Comparison of ENCODE assay signal across 9 mouse cellular contexts in the genomic region with DNA sequence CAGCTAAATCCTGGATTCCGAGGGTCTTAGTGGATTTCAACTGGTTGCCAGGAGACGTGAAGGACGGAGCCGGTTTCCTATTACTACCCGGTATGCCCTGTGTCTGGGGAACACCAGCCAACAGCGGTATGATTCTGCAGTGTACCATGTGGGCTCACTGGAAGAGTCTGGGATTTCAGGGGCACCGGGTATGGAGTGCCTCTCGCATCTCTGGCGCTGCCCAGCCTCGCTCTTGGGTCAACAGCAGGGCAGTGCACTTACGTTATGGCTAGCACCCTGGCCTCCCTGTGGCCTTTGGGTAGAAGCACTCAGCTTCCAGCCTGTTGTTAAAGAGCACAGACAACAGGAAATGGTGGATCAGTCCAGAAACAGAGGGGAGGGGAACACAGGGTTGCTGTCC. TPM values are rescaled to one million over a fixed set of nuclear protein-coding genes. Genes with fewer than 3 reads are reported as not detected.
DNase-seq lines count a peak whose midpoint lies in the region; ATAC-seq and TF ChIP-seq lines count a peak whose summit lies in the region.
"Had no signal": no experiment of that assay in that cellular context is flagged by ENCODE, and none has a peak within 500 bp of the region (broad histone marks: within the 10 kb centered on the region; RNA-seq: fewer than 3 reads in every experiment).

No protein-coding gene starts in this region.

- H3K9ac ChIP-seq in intestine, embryonic 15.5 days = no peak overlapping the region
- 0 out of 2 replicates have a peak overlapping the region, but pooled peaks have one; percentile 7 for H3K9ac ChIP-seq in lung, embryonic 16.5 days (ENCODE audit: low read length)

- H3K4me1 ChIP-seq in intestine, embryonic 15.5 days (replicated peaks) = peaks cover 21% of the 10 kb centered on the region
- peaks cover 23% of the 10 kb centered on the region for H3K4me1 ChIP-seq in lung, embryonic 16.5 days (replicated peaks; ENCODE audit: control insufficient read depth, insufficient read depth, low read length)
- H3K4me1 ChIP-seq in cerebellum, adult 2 months (ENCODE audit: control insufficient read depth, insufficient read depth, low read length) = peaks cover 8% of the 10 kb centered on the region; the same call in 1 of the 2 replicates

- TF ChIP-seq POLR2A in cerebellum, adult 2 months (IDR thresholded peaks at IDR 0.05; ENCODE audit: borderline replicate concordance, insufficient read depth, low read length) = no peak

- H3K27ac ChIP-seq in intestine, embryonic 15.5 days = peak overlapping the region; percentile 51; the same call in 1 of the 2 replicates
- H3K27ac ChIP-seq in lung, embryonic 16.5 days (ENCODE audit: low read length) = no peak overlapping the region; the same call in 1 of the 2 replicates
- no peak overlapping the region for H3K27ac ChIP-seq in cerebellum, adult 2 months (ENCODE audit: insufficient read depth, low read length)

- peak; percentile 11 for DNase-seq in R1 (ENCODE audit: low read depth, low spot score)
- peak; percentile 57 for DNase-seq in embryo, embryonic 11 days
- no peak for DNase-seq in cerebellum, adult 8-10 months
- DNase-seq in cerebellum, adult 2 months = no peak
- no peak for DNase-seq in gastrocnemius, postnatal 36 days

- H3K36me3 ChIP-seq in intestine, embryonic 15.5 days = no peaks in the 10 kb centered on the region
- no peaks in the 10 kb centered on the region for H3K36me3 ChIP-seq in lung, embryonic 16.5 days (ENCODE audit: control insufficient read depth, insufficient read depth, low read length)

- H3K9me3 ChIP-seq in intestine, embryonic 15.5 days = no peaks in the 10 kb centered on the region
- H3K9me3 ChIP-seq in lung, embryonic 16.5 days (ENCODE audit: control insufficient read depth, low read length) = no peaks in the 10 kb centered on the region

- peak overlapping the region; percentile 44 for H3K4me2 ChIP-seq in intestine, embryonic 15.5 days (replicated peaks)
- H3K4me2 ChIP-seq in lung, embryonic 16.5 days (ENCODE audit: low read depth, low read length) = peak overlapping the region; percentile 48

- intact Hi-C loops in gastrocnemius, postnatal 36 days (cut with DNase I) = loop anchor here (5.0 to 10.0 kb wide), 3 partner anchors 54 to 501 kb away; no protein-coding TSS in a partner anchor

- no peak for ATAC-seq in intestine, embryonic 15.5 days
- ATAC-seq in lung, embryonic 16.5 days (ENCODE audit: low read depth) = peak; percentile 43; the same call in 1 of the 2 replicates
- no peak for ATAC-seq in megakaryocyte progenitor cell, adult 5-6 weeks (replicated peaks; ENCODE audit: poor library complexity)
- ATAC-seq: Patski had no signal

- H3K4me3 ChIP-seq in intestine, embryonic 15.5 days (replicated peaks) = 0 out of 2 replicates have a peak overlapping the region, but pooled peaks have one; percentile 3
- H3K4me3 ChIP-seq in lung, embryonic 16.5 days (ENCODE audit: low read length) = peak overlapping the region; percentile 16; the same call in 1 of the 2 replicates
- no peak overlapping the region for H3K4me3 ChIP-seq in cerebellum, adult 2 months (replicated peaks; ENCODE audit: insufficient read depth, low read depth, low read length)

- WGBS in intestine, embryonic 15.5 days = 17% methylated on average over 11 of the region's 11 CpGs
- WGBS in lung, embryonic 16.5 days = 6% methylated on average over 11 of the region's 11 CpGs
- 7% methylated on average over 11 of the region's 11 CpGs for WGBS in cerebellum, adult 2 months

- H3K27me3 ChIP-seq in intestine, embryonic 15.5 days (replicated peaks) = peaks cover 29% of the 10 kb centered on the region
- peaks cover 8% of the 10 kb centered on the region; the same call in 1 of the 2 replicates for H3K27me3 ChIP-seq in lung, embryonic 16.5 days (ENCODE audit: control insufficient read depth, insufficient read depth, low read depth, low read length)
- peaks cover 6% of the 10 kb centered on the region; the same call in 1 of the 2 replicates for H3K27me3 ChIP-seq in cerebellum, adult 2 months (ENCODE audit: control insufficient read depth, insufficient read depth, low read length)
- H3K27me3 ChIP-seq: Patski had no signal

- no peak for TF ChIP-seq CTCF in cerebellum, adult 2 months (IDR thresholded peaks at IDR 0.05; ENCODE audit: borderline replicate concordance, insufficient read depth, low read depth, low read length)

RNA-seq across cellular contexts. Expression of gene Npr3, which starts 1.1 kb away (rescaled TPM):
- 6.3 and 8.1 TPM in 2 replicates for polyA plus RNA-seq in intestine, embryonic 15.5 days (2015; fragmentation: Nextera tagmentation; extraction: Ambion mirVana)
- polyA plus RNA-seq in lung, embryonic 16.5 days (2015; fragmentation: Nextera tagmentation; extraction: Ambion mirVana) = 7.4 and 8.1 TPM in 2 replicates
- not detected in 2 replicates for total RNA-seq in megakaryocyte progenitor cell, adult 5-6 weeks (2015)
- not detected in 2 replicates for total RNA-seq in megakaryocyte progenitor cell, adult 5-6 weeks (2017)
- 0.57 and 1.2 TPM in 2 replicates for polyA plus RNA-seq in cerebellum, adult 2 months (2012; rRNA removed)
- total RNA-seq in gastrocnemius, postnatal 36 days (2021) = 10 to 100 TPM in 1 of 2 experiments, 1 to 10 TPM in 1; 4.8 to 14.5 TPM

Comparison
In these comparisons a context has a peak if more than half of its experiments do, and no peak if none do; other contexts are left out.
1. DNase-seq: peak in R1 (single experiment) and embryo, embryonic 11 days (single experiment); none in cerebellum, adult 8-10 months (single experiment), cerebellum, adult 2 months (0 of 2) and gastrocnemius, postnatal 36 days (0 of 2).